Mouse (Mus musculus): ENCODE measurements around the gene Coro2a. TPM values are rescaled to one million over a fixed set of nuclear protein-coding genes. Genes with fewer than 3 reads are reported as not detected.

Coro2a gene
- total and polyA plus RNA-seq, 3 experiments, result 2.2 to 12.4 (median 2.8) TPM

GRCm38 (mm10) chr4:46558672-46559667, 43.0 kb downstream of the Coro2a start:
- DNase-seq, result no peak

GRCm38 (mm10) chr4:46556933-46557332, 45.1 kb downstream of the Coro2a start:
- DNase-seq, result no peak

DNA sequence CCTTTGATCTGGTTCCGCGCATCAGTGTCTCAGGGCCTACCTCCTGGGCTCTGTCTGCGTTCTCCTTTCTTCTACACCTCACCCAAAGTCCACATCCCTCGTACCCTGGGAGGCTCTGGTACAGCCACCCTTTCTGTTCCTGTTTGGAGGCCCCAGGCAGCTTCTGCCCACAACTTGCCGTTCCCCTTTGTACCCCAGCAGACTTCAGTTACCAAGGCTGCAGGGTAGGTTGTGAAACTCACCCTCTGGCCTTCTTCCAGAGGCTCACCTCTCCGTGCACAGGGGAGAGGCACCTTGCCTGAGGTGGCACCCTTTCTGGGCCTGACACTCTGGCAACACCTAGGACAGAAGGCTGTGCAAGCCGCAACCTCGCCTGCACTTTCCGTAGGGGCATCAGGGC, 46.2 kb downstream of the Coro2a start:
- DNase-seq, result no peak

DNA sequence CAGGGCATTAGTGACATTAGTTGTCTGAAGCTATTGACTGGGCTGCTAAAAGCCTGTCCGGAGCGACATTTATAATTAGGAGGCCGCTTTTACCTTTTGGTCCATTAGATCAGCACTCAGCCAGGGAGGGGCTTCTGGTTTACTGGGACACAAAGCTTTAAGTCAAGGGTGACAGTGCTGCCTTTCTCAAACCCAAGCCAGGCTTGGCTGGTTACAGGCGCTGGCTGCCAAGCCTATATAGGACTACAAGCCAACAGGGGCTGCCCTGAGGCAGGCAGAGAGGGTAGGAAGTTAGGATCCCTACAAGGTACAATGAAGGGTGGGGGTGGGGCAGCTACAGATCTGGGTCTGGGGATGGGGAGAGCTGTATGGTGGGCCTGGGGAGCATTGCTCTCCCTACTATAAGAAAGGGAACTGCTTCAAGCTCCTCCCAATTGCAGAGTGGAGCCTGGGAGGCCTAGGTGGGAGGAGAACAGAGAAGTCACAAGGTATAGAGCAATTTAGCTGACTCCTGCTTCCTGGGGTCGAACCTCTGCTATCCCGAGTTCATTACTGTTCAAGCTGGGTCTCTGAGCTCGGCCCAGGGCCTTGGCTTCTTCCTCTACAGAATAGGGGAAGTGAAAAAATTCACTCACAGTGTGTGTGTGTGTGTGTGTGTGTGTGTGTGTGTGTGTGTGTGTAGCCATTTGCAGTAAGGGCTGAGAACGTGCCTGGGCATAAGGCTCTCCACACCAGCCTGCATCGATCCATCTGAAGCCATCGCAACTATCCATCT, 47.5 kb downstream of the Coro2a start:
- no peak for DNase-seq

DNA sequence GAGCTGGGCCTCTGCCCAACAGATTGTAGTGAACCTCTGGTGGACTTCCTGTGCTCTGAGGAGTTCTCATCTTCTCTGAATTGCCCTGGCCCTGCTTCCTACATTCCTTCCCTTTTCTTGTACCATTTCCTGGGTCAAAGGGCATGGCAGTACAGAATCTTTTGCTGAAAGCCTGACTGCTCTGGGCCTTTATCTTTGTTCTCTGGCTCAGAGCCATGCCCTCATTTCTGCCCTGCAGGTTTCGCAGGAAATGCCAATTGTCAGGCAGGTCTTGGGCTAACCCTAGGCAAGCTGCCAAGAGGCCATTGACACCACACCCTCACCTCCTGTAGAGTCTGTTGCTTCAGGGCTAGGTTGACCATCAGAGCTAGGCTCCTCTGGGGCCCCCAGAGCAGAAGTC, 48.1 kb downstream of the Coro2a start:
- peak; percentile 63 for DNase-seq

DNA sequence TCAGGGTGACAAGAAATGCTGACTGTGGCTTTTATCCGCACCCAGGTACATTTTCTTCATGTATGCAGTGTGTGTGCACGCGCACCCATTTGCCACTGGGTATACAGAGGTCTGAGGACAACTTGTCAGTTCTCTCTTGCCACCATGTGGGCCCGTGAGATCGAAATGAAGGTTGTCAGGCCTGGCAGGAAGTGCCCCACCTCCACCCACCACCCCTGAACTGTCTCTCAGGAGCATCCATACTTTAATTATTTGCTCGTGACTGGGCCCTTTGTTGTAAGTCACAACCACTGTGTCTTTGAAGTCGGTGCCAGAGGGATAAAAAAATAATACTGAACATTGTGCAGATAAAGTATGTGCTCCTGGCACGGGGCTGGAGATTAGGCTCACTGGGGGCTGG, 51.6 kb downstream of the Coro2a start:
- no peak for DNase-seq

DNA sequence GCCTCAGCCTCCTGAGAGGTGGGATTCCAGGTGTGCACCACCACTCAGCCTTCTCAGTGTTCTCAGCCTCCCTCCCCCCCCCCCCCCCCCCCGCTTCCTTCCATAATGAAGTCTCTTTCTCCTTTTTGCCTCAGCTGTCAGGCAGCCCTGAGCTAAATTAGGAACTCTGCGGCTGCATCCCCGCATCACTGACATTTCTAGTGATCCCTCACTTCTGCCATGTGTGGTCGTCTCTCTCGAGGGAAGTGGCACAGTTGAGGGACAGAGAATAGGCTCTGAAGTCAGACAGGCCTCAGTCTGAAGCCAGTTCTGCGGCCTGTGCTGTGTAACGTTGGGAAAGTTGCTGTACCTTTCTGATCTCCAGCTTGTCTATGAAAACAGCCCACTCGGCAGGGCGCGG, 52.0 kb downstream of the Coro2a start:
- no peak for DNase-seq

GRCm38 (mm10) chr4:46546709-46547108, 55.3 kb downstream of the Coro2a start:
- DNase-seq, result no peak

GRCm38 (mm10) chr4:46545498-46545897, 56.5 kb downstream of the Coro2a start:
- DNase-seq, result no peak

DNA sequence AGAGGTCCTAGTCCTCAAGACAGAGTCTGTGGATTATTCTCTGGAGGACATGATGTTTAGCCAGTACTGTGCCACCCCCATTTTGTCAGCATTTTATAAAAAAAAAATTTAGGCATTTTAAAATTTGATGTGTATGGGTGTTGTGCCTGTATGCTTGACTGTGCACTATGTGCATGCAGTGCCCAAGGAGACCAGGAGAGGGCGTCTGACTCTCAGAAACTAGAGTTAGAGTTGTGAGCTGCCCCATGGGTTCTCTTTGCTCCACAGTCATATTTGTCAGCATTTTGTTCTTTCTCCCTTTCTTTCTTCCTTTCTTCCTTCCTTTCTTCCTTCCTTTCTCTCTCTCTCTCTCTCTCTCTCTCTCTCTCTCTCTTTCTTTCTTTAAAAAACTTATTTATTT, 57.7 kb downstream of the Coro2a start:
- no peak for DNase-seq

DNA sequence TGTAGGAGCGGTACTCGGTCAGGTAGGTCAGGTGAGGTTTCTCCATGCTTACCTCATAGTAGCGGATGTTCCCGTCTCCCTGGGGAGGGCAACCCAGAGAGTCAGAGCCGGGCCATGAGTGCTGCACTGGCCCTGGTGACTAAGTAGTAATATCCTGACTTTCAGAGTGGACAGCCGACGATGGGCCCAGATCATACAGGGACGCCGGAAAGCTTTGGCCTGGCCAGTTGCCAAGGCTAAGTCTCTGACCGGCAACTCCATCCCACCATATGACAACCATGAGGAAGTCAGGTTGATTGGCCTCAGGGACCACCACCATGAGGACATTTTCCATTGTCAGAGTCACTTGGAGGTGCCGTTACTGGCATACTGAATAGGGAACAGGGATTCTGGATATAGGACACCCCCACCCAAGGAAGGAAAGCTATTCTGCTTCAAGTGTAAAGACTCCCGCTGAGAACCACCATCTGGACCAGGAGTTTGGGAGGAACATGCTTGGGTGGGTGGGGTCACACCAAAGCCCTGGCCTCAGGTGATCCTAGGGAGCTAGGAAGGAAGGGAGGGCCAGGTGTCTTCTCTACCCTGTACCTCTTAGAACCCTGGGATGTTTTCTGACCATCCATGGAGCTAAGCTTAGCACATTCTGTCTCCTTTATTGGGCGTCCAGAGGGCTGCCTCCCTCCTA, 58.5 kb downstream of the Coro2a start:
- DNase-seq, result no peak

DNA sequence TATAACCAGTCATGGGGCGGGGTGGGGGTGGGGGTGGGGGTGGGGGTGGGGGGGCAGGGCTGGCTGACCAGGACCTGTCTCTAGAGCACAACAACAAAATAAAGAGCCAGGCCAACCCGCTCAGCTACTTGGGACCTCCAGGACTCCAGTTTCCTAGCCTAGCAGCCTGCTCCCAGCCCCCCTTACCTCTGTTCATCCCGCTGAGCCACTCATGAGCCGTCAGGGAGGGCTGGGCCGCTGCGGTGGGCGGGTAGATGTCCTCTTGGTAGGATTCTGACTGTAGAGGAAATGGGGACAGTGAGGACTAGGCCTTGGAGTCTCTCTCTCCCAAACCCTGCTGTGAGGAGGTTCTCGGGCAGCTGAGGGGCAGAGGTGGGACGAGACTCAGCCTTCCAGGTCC, 60.3 kb downstream of the Coro2a start:
- no peak for DNase-seq

- no peak for DNase-seq
Observed at GRCm38 (mm10) chr4:46539167-46539566, 62.8 kb downstream of the Coro2a start.

DNA sequence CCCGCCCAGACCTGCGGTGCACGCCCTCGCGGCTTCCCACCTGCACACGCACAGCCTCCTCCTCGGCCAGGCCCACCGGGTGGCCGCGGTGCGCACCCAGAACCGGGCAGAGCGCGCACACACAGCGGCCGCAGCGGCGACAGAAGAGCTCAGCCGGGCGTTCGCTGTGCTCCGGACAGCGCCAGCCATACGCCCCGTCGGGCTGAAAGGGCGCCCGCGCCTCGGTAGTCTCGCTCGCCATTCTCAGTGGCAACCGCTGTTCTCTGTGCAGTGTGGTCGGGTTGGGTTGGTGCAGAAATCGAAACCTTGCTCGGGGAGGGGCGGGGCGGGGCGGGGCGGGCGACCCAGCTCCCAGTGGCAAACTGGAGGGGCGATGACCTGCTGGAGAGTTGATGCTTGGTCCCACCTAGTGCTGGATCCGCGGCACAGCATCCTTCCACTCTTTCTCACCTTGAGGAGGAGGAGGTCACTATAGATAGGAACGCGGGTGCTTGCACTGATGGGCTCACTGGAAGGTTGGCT, 66.1 kb downstream of the Coro2a start, which contains the start of gene Trim14:
TSS of gene Trim14 (minus strand) at position 302 of the 522 bp plus-strand sequence.
- peak; percentile 55 for DNase-seq

GRCm38 (mm10) chr4:46535094-46535830, 66.7 kb downstream of the Coro2a start:
- DNase-seq, result no peak

DNA sequence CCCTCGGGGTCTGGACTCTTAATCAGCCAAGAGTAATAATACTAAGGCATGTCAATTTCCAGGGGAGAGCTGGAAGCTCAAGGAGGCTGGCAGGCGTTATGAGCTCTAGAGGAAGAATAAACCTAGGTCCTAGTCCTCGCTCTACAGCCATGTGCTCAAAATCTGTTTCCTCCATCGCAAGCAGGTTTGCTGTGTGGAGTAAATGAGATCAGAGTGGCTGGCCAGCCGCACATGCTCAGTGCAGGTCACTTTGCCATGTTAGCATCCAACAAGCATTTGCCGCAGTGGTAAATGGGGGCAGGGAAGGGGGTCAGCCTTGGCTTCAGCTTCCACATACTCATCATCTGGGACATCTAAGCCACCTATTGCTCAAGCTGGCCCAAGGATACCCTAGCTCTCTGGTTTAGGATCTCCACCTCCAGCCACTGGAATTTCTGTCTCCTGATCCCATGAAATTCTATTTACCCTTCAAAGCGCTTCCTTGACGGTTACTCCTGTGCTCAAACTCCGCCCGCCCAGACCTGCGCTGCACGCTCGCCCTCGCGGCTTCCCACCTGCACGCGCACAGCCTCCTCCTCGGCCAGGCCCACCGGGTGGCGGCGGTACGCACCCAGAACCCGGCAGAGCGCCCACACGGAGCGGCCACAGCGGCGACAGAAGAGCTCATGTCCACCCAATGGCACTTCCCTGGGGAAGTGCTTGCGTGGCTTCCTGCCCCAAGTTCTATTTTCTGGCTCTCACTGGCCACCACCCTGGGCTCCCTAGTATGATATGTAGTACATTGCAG, 67.9 kb downstream of the Coro2a start:
- DNase-seq, result peak; percentile 31

DNA sequence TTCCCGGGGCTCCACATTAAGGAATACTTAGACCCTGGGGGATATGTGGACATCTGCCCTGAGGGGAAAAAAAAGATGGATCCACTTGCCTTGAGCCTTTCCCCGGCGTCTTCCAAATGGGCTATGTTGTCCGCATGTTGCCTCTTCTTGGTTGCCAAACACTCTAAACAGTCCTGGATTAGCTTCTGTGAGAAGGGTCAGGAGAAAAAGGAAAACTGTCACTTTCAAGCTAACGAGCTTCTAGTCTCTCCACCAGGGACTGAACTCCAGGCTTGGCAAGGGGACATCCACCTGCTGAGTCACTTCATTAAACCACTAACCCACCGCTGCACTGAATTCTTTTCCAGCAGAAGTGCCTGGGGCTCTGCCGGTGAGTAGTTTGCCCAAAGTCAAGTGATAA, 69.1 kb downstream of the Coro2a start:
- no peak for DNase-seq

- no peak for DNase-seq
Observed at GRCm38 (mm10) chr4:46532511-46532910, 69.5 kb downstream of the Coro2a start.

DNA sequence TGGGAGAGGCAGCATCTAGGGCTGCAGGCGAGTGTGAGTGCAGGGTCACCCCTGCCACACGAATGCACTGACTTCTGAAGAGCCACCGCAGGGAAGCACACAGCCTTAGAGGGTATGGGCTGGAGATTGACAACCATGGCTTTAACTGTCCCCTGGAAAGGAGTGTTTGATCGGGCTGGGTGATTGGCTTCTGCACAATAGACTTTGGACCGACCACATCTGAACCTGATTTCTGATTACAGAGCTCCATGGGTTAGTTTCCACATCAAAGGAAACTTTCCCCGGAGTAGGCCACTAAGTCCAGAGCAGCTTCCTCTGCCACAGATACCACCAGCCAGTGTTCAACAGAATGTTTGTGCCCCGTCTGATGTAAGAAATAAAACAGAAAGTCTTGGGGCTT, 72.3 kb downstream of the Coro2a start:
- DNase-seq, result no peak

GRCm38 (mm10) chr4:46527558-46527926, 74.5 kb downstream of the Coro2a start:
- DNase-seq, result peak; percentile 43

Measured in adrenal gland, adult 2 months (tissue).